Mouse (Mus musculus): ENCODE measurements around the gene Gm44503. TPM values are rescaled to one million over a fixed set of nuclear protein-coding genes. Genes with fewer than 3 reads are reported as not detected.

The Gm44503 gene
- polyA plus RNA-seq, 1 experiment from 2014 or later = not detected

DNA sequence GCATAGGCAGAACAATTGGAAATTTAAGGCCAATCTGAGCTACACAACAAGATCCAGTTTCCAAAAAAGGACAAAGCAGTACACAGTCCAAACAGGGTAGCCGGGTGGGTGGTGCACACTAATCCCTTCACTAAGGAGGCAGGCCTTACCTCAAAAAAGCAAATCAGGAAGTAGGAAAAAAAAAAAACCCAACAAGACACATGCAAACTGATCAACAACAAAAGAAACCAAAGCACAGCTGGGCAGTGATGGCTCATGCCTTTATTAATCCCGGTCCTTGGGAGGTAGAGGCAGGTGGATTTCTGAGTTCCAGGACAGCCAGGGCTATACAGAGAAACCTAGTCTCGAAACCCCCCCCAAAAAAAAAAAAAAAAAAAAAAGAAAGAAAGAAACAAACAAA, 29.1 kb downstream of the Gm44503 start:
- Histone ChIP-seq H3K4me2 (replicated peaks; ENCODE audit: low read depth, low read length) (no peak overlapping the region), H3K9ac (ENCODE audit: low read depth, low read length) (no peak overlapping the region), H3K4me1 (ENCODE audit: control insufficient read depth, insufficient read depth, low read length) (no peaks in the 10 kb centered on the region), H3K9me3 (ENCODE audit: control insufficient read depth, low read length) (no peaks in the 10 kb centered on the region), H3K27me3 (ENCODE audit: control insufficient read depth, insufficient read depth, low read length) (no peaks in the 10 kb centered on the region), H3K4me3 (ENCODE audit: low read length) (no peak overlapping the region), H3K27ac (ENCODE audit: low read depth, low read length) (no peak overlapping the region), H3K36me3 (ENCODE audit: control insufficient read depth, insufficient read depth, low read length) (no peaks in the 10 kb centered on the region)
- ATAC-seq (ENCODE audit: low FRiP score, low TSS enrichment) = no peak
- 58% methylated on average over 3 of the region's 3 CpGs for WGBS

DNA sequence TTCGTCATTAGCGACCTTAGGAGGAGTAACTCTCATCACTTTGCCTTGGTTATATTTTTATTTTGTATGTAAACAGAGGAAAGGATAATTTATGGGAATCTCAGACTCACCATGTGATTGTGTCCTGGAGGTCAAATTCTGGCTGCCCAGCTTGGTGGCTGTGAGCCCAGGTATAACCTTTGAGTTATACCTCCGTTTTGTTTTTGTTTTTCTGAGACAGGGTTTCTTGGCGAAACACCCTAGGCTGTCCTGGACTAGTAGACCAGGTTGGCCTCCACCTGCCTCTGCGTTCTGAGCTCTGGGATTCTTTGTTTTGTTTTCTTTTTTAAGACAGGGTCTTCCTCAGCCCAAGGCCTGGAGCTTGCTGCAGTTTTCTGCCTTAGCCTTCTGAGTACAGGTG, 30.1 kb downstream of the Gm44503 start:
- ATAC-seq (ENCODE audit: low FRiP score, low TSS enrichment) = no peak
- WGBS = 69% methylated on average over 5 of the region's 5 CpGs
- no peaks in the 10 kb centered on the region for H3K9me3 ChIP-seq (ENCODE audit: control insufficient read depth, low read length)
- H3K36me3 ChIP-seq (ENCODE audit: control insufficient read depth, insufficient read depth, low read length) = no peaks in the 10 kb centered on the region
- no peak overlapping the region for H3K27ac ChIP-seq (ENCODE audit: low read depth, low read length)
- H3K4me2 ChIP-seq (replicated peaks; ENCODE audit: low read depth, low read length) = no peak overlapping the region
- no peaks in the 10 kb centered on the region for H3K4me1 ChIP-seq (ENCODE audit: control insufficient read depth, insufficient read depth, low read length)
- no peak overlapping the region for H3K9ac ChIP-seq (ENCODE audit: low read depth, low read length)
- H3K4me3 ChIP-seq (ENCODE audit: low read length) = no peak overlapping the region
- H3K27me3 ChIP-seq (ENCODE audit: control insufficient read depth, insufficient read depth, low read length) = no peaks in the 10 kb centered on the region

DNA sequence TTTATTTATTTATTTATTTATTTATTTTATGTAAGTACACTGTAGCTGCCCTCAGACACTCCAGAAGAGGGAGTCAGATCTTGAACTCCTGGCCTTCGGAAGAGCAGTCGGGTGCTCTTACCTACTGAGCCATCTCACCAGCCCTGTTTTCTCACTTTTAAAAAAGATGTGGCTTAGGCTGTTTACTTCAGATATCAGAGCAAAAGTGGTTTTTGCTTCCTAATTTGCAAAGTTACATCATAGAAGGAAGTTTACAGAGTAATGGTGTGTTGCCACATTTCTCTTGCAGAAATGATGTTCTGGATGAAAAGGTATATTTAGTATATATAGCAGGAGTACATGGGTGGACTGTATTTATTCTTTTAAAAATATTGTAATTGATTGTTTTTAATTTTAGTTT, 32.8 kb downstream of the Gm44503 start:
- Histone ChIP-seq H3K9ac (ENCODE audit: low read depth, low read length) (no peak overlapping the region), H3K4me3 (ENCODE audit: low read length) (no peak overlapping the region), H3K27me3 (ENCODE audit: control insufficient read depth, insufficient read depth, low read length) (no peaks in the 10 kb centered on the region), H3K9me3 (ENCODE audit: control insufficient read depth, low read length) (no peaks in the 10 kb centered on the region), H3K4me1 (ENCODE audit: control insufficient read depth, insufficient read depth, low read length) (no peaks in the 10 kb centered on the region), H3K4me2 (replicated peaks; ENCODE audit: low read depth, low read length) (no peak overlapping the region), H3K36me3 (ENCODE audit: control insufficient read depth, insufficient read depth, low read length) (no peaks in the 10 kb centered on the region), H3K27ac (ENCODE audit: low read depth, low read length) (no peak overlapping the region)
- WGBS = 96% methylated on average over 2 of the region's 2 CpGs
- ATAC-seq (ENCODE audit: low FRiP score, low TSS enrichment) = no peak

DNA sequence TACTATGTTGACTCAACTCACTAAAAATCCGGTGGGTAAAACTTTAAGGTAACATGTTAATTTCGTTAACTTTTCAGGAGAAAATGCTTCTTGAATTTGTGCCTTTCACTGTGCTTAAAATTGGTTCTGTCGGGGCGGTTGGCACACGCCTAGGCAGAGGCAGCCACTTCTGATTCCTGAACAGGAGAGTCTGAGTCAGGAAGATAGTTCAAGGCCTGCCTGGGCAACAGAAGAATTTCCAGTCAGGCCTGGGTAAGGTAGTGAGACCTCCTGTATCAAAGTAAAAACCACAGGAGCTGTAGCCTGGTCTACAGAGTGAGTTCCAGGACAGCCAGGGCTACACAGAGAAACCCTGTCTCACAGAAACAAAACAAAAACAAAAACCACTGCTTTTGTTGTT, 33.9 kb downstream of the Gm44503 start:
- 86% methylated on average over 5 of the region's 5 CpGs for WGBS
- H3K27me3 ChIP-seq (ENCODE audit: control insufficient read depth, insufficient read depth, low read length) = no peaks in the 10 kb centered on the region

DNA sequence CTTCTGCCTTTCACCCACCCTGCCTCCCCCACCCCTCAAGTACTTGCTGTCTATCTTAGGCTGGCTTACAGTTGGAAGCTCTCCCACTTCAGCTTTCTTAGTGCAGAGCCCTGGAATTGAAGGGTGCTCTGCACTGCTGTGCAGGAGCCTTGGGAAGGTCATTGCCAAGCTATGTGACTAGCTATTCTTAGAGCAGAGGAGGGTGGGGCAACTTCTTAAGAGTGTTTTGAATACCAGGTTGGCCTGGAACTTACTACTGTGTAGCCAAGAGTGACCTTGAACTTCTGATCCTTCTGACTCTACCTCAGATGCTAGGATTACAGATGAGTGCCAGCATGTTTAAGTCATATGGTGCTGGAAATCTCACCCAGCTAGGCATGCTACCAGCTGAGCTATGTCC, 37.5 kb downstream of the Gm44503 start:
- Histone ChIP-seq H3K27me3 (ENCODE audit: control insufficient read depth, insufficient read depth, low read length) (no peaks in the 10 kb centered on the region), H3K27ac (ENCODE audit: low read depth, low read length) (no peak overlapping the region), H3K9ac (ENCODE audit: low read depth, low read length) (no peak overlapping the region), H3K4me3 (ENCODE audit: low read length) (no peak overlapping the region), H3K36me3 (ENCODE audit: control insufficient read depth, insufficient read depth, low read length) (no peaks in the 10 kb centered on the region), H3K4me1 (ENCODE audit: control insufficient read depth, insufficient read depth, low read length) (no peaks in the 10 kb centered on the region), H3K9me3 (ENCODE audit: control insufficient read depth, low read length) (no peaks in the 10 kb centered on the region), H3K4me2 (replicated peaks; ENCODE audit: low read depth, low read length) (no peak overlapping the region)
- ATAC-seq (ENCODE audit: low FRiP score, low TSS enrichment) = no peak

More for the DNA sequence above, 33.9 kb downstream of the Gm44503 start:
- no peak for ATAC-seq (ENCODE audit: low FRiP score, low TSS enrichment)
- no peaks in the 10 kb centered on the region for H3K36me3 ChIP-seq (ENCODE audit: control insufficient read depth, insufficient read depth, low read length)
- H3K9ac ChIP-seq (ENCODE audit: low read depth, low read length) = no peak overlapping the region
- H3K4me1 ChIP-seq (ENCODE audit: control insufficient read depth, insufficient read depth, low read length) = no peaks in the 10 kb centered on the region
- no peak overlapping the region for H3K4me3 ChIP-seq (ENCODE audit: low read length)
- no peaks in the 10 kb centered on the region for H3K9me3 ChIP-seq (ENCODE audit: control insufficient read depth, low read length)
- no peak overlapping the region for H3K27ac ChIP-seq (ENCODE audit: low read depth, low read length)
- H3K4me2 ChIP-seq (replicated peaks; ENCODE audit: low read depth, low read length) = no peak overlapping the region

DNA sequence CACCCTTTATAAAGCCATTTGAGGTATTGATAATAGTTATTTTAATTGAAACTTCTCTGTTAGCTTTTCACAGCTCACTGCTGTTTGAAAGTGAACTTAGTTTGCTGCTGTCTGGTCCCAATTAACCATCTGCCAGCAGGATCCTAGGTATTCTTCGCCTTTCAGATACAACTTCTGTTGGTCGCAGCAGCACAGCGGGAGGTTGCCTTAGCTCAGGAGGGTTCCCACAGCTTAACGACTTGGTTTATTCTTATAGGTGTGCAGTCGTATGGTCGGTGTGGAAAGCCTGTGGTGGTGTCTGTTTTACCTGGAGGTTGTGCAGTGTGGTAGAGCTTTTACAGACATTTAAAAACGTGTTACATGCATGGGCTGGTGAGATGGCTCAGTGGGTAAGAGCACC, 38.2 kb downstream of the Gm44503 start:
- ATAC-seq (ENCODE audit: low FRiP score, low TSS enrichment) = no peak

DNA sequence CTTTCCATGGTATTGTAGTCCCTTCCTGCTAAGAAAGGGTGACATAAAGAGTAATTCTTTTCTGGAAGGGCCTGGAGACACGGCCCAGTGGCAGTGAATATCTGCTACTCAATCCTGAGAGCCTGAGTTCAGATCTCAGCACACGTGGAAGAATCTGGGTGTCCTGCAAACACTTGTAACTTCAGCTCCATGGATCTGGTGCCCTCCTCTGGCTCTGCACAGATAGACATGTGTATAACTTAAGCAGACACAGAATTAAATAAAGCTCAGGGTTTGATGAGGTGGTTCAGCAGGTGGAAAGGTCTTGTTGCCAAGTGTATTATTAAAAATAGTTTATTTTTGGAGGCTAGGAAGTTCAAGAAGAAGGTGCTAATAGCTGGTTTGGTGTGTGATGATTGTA, 41.8 kb downstream of the Gm44503 start:
- no peak overlapping the region for H3K27ac ChIP-seq (ENCODE audit: low read depth, low read length)
- H3K9ac ChIP-seq (ENCODE audit: low read depth, low read length) = no peak overlapping the region
- no peak for ATAC-seq (ENCODE audit: low FRiP score, low TSS enrichment)
- no peaks in the 10 kb centered on the region for H3K4me1 ChIP-seq (ENCODE audit: control insufficient read depth, insufficient read depth, low read length)
- H3K9me3 ChIP-seq (ENCODE audit: control insufficient read depth, low read length) = no peaks in the 10 kb centered on the region
- 67% methylated on average over 2 of the region's 2 CpGs for WGBS
- no peak overlapping the region for H3K4me3 ChIP-seq (ENCODE audit: low read length)
- H3K27me3 ChIP-seq (ENCODE audit: control insufficient read depth, insufficient read depth, low read length) = no peaks in the 10 kb centered on the region
- H3K4me2 ChIP-seq (replicated peaks; ENCODE audit: low read depth, low read length) = no peak overlapping the region
- peaks cover 2% of the 10 kb centered on the region; the same call in 1 of the 2 replicates for H3K36me3 ChIP-seq (ENCODE audit: control insufficient read depth, insufficient read depth, low read length)

More for the DNA sequence above, 38.2 kb downstream of the Gm44503 start:
- Histone ChIP-seq H3K27me3 (ENCODE audit: control insufficient read depth, insufficient read depth, low read length) (no peaks in the 10 kb centered on the region), H3K4me1 (ENCODE audit: control insufficient read depth, insufficient read depth, low read length) (no peaks in the 10 kb centered on the region), H3K9me3 (ENCODE audit: control insufficient read depth, low read length) (no peaks in the 10 kb centered on the region), H3K4me2 (replicated peaks; ENCODE audit: low read depth, low read length) (no peak overlapping the region), H3K9ac (ENCODE audit: low read depth, low read length) (no peak overlapping the region), H3K4me3 (ENCODE audit: low read length) (no peak overlapping the region), H3K36me3 (ENCODE audit: control insufficient read depth, insufficient read depth, low read length) (no peaks in the 10 kb centered on the region; the same call in 1 of the 2 replicates), H3K27ac (ENCODE audit: low read depth, low read length) (no peak overlapping the region)
- 72% methylated on average over 7 of the region's 7 CpGs for WGBS

DNA sequence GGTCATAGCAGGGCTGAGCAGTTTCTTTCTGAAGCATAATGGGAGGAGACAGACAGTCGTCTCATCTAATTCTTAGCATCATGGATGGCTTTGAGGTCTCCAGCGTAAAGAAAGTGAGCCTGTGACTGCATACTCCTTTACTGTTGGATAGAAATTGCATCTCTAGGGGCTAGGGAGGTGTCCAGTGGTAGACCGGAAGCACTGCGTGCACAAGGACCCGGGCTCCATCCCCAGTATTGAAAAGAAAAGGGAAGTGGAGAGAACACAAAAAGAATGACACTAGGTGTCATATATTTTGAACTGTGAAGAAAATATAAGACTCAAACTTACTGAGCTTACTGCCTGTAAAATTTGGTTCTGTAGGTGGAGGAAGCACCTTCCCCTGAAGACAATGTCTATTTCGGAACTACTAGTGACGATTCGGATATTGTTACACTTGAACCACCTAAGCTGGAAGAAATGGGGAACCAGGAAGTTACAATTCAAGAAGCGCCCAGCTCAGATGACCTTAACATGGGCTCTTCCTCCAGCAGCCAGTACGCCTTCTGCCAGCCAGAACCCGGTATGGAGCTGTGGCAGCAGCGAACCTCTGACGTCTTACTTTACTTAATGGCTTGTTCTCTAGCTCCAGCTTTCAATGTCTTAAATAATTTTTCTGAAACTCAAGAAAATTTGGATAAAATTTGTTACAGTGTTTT, 42.8 kb downstream of the Gm44503 start:
- Histone ChIP-seq H3K4me1 (ENCODE audit: control insufficient read depth, insufficient read depth, low read length) (no peaks in the 10 kb centered on the region), H3K4me2 (replicated peaks; ENCODE audit: low read depth, low read length) (no peak overlapping the region), H3K4me3 (ENCODE audit: low read length) (no peak overlapping the region), H3K9me3 (ENCODE audit: control insufficient read depth, low read length) (no peaks in the 10 kb centered on the region), H3K9ac (ENCODE audit: low read depth, low read length) (no peak overlapping the region), H3K27me3 (ENCODE audit: control insufficient read depth, insufficient read depth, low read length) (no peaks in the 10 kb centered on the region), H3K27ac (ENCODE audit: low read depth, low read length) (no peak overlapping the region), H3K36me3 (ENCODE audit: control insufficient read depth, insufficient read depth, low read length) (peaks cover 2% of the 10 kb centered on the region; the same call in 1 of the 2 replicates)
- WGBS = 91% methylated on average over 13 of the region's 13 CpGs
- no peak for ATAC-seq (ENCODE audit: low FRiP score, low TSS enrichment)

DNA sequence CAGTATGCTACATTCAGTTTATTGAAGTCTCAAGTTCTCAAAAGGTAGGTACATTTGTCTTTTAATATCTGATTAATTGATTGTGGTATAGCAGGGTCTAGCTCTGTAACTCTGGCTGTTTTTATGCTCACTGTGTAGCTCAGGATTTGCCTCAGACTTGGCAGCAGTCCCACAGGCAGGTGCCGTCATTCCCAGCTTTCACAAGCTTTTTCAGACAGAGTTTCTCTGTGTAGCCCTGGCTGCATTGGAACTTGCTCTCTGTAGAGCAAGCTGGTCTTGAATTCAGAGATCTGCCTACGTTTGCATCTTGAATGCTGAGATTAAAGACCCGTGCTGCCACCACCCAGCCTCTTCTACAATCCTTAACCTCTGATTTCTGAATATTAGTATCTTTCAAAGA, 43.5 kb downstream of the Gm44503 start:
- peaks cover 2% of the 10 kb centered on the region; the same call in 1 of the 2 replicates for H3K36me3 ChIP-seq (ENCODE audit: control insufficient read depth, insufficient read depth, low read length)
- 58% methylated on average over 3 of the region's 3 CpGs for WGBS
- H3K4me2 ChIP-seq (replicated peaks; ENCODE audit: low read depth, low read length) = no peak overlapping the region
- H3K4me1 ChIP-seq (ENCODE audit: control insufficient read depth, insufficient read depth, low read length) = no peaks in the 10 kb centered on the region
- no peaks in the 10 kb centered on the region for H3K27me3 ChIP-seq (ENCODE audit: control insufficient read depth, insufficient read depth, low read length)
- no peaks in the 10 kb centered on the region for H3K9me3 ChIP-seq (ENCODE audit: control insufficient read depth, low read length)
- H3K27ac ChIP-seq (ENCODE audit: low read depth, low read length) = no peak overlapping the region
- no peak for ATAC-seq (ENCODE audit: low FRiP score, low TSS enrichment)
- no peak overlapping the region for H3K9ac ChIP-seq (ENCODE audit: low read depth, low read length)
- H3K4me3 ChIP-seq (ENCODE audit: low read length) = no peak overlapping the region
